Mouse (Mus musculus) heart, adult 2 months (tissue): ENCODE measurements around the gene Txndc11.

Source experiments
- CTCF ChIP-seq: fragments of 200-600 bp; IDR thresholded peaks from 2 replicates; pipeline ENCODE4 v1.8.1; 2022; ENCODE audit warnings: antibody characterized with exemption, mild to moderate bottlenecking, moderate library complexity
- POLR2A ChIP-seq: fragments of 200-500 bp; IDR thresholded peaks from 2 replicates; pipeline ENCODE4 v1.6.1; 2011; ENCODE audit warnings: mild to moderate bottlenecking, low read depth, low read length, control low read depth; ENCODE audit not compliant: insufficient read depth

DNA sequence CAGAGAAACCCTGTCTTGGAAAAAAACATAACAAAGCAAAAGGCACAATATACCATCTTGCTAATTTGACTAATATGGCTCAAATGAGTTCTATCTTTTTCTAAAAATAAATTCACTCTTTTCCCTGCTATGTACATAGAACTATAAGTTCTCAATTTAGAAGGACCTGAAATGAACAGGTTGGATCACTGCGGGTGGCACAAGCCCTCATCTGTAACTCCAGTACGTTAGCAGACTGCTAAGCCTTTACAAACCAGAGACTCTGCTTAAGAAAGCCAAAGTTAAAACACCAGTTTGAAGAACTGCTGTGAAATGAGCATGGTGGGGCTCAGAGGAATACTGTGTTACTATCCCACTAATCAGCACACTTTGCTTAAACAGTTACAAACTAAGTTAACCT is 9.1 kb downstream of the Txndc11 start:
- TF ChIP-seq CTCF (no peak), POLR2A (no peak)
